Mouse (Mus musculus) cerebellum, adult 2 months (tissue): Measurements from ENCODE around the gene Abcg1.

Experiments used
- CTCF ChIP-seq: fragments of 200-500 bp; IDR thresholded peaks from 2 replicates; pipeline ENCODE4 v1.5.1; 2011; ENCODE audit warnings: low read depth, mild to moderate bottlenecking, control low read depth, low read length, moderate library complexity, borderline replicate concordance; ENCODE audit not compliant: insufficient read depth
- POLR2A ChIP-seq: fragments of 200-500 bp; IDR thresholded peaks from 2 replicates; pipeline ENCODE4 v1.6.1; 2011; ENCODE audit warnings: low read length, control low read depth, borderline replicate concordance; ENCODE audit not compliant: insufficient read depth

DNA sequence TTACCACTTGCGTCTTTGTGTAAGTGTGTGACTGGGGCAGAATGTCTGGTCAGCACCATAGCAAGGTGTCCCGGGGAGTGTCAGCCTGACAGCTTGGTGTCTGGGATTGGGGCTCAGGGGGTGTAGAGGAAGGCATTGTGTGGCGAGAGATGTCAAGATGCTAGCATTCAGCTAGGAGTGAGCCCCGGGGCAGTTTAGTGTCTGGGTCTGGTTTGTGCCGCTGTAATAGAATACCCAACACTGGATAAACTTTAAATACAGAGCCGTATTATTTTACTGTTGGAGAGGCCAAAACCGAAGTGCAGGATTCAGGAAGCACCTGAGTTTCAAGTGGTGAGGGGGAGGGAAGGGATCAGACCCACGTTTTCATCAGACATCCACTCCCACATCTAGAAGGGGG, 20.1 kb upstream of the Abcg1 start:
- no peak for TF ChIP-seq CTCF
- no peak for TF ChIP-seq POLR2A
